Mouse (Mus musculus) cortical plate, adult 2 months (tissue): ENCODE measurements around the gene Plekha4.

Source experiments
- CTCF ChIP-seq: fragments of 200-500 bp; IDR thresholded peaks from 2 replicates; pipeline ENCODE4 v1.5.1; 2011; ENCODE audit warnings: mild to moderate bottlenecking, control low read depth, low read length; ENCODE audit not compliant: insufficient read depth; ENCODE audit errors: extremely low read depth
- POLR2A ChIP-seq: fragments of 200-500 bp; IDR thresholded peaks from 2 replicates; pipeline ENCODE4 v1.6.1; 2011; ENCODE audit warnings: mild to moderate bottlenecking, low read length, control low read depth; ENCODE audit not compliant: insufficient read depth; ENCODE audit errors: extremely low read depth

- peak; percentile 97 for TF ChIP-seq CTCF
- TF ChIP-seq POLR2A = no peak
Observed at GRCm38 (mm10) chr7:45560843-45561623, 34.9 kb downstream of the Plekha4 start.
